Mouse (Mus musculus) ES-E14 (cell line): Measurements from ENCODE around the gene Vps13d. TPM values are rescaled to one million over a fixed set of nuclear protein-coding genes. Genes with fewer than 3 reads are reported as not detected.

Source experiments
- DNase-seq: peaks from one replicate; pipeline ENCODE4 v3.0.0-alpha.2; 2013; ENCODE audit warnings: low read depth, low spot score
- H3K27ac ChIP-seq: 2 replicates; pipeline ENCODE4 v1.5.1; 2012; ENCODE audit warnings: low read depth, mild to moderate bottlenecking, low read length, moderate library complexity, mixed read lengths; ENCODE audit not compliant: poor library complexity, insufficient read depth, severe bottlenecking
- H3K36me3 ChIP-seq: 2 replicates; pipeline ENCODE4 v1.6.1; 2012; ENCODE audit warnings: mild to moderate bottlenecking, low read length, moderate library complexity, mixed read lengths; ENCODE audit not compliant: control insufficient read depth, poor library complexity, insufficient read depth, severe bottlenecking
- H3K4me1 ChIP-seq, 2 experiments: fragments of 150-350 bp in 1 of 2; sonication (generic) in 1 of 2; 2 replicates each; pipeline ENCODE4 v1.6.1; 2012; ENCODE audit warnings: low read length in 2 of 2, mild to moderate bottlenecking in 1 of 2, mixed read lengths in 1 of 2; ENCODE audit not compliant: control insufficient read depth in 2 of 2, insufficient read depth in 2 of 2, poor library complexity in 1 of 2
- H3K4me3 ChIP-seq, 2 experiments: fragments of 150-350 bp in 1 of 2; sonication (generic) in 1 of 2; 2 replicates each; pipeline ENCODE4 v1.5.1; 2012; ENCODE audit warnings: low read length in 2 of 2, low read depth in 1 of 2, mild to moderate bottlenecking in 1 of 2, mixed read lengths in 1 of 2; ENCODE audit not compliant: insufficient read depth in 1 of 2, poor library complexity in 1 of 2, severe bottlenecking in 1 of 2
- H3K9ac ChIP-seq: 2 replicates; pipeline ENCODE4 v1.6.1; 2012; ENCODE audit warnings: low read depth, mild to moderate bottlenecking, low read length, mixed read lengths; ENCODE audit not compliant: poor library complexity, insufficient read depth, severe bottlenecking
- H3K9me3 ChIP-seq: fragments of 150-350 bp; sonication (generic); 2 replicates; pipeline ENCODE4 v1.6.1; 2012; ENCODE audit warnings: low read depth, mild to moderate bottlenecking, low read length; ENCODE audit not compliant: control insufficient read depth, insufficient read depth
- CHD2 ChIP-seq: IDR thresholded peaks from 2 replicates; pipeline ENCODE4 v1.6.1; 2014; ENCODE audit warnings: mild to moderate bottlenecking, low read depth, low read length, inconsistent platforms
- HCFC1 ChIP-seq: IDR thresholded peaks from 2 replicates; pipeline ENCODE4 v1.6.1; 2012; ENCODE audit warnings: low read length, inconsistent platforms, borderline replicate concordance; ENCODE audit not compliant: insufficient read depth
- MAFK ChIP-seq: IDR thresholded peaks from 2 replicates; pipeline ENCODE4 v1.6.1; 2014; ENCODE audit warnings: mild to moderate bottlenecking, low read depth, low read length, inconsistent platforms; ENCODE audit not compliant: insufficient read depth
- ZC3H11A ChIP-seq: IDR thresholded peaks from 2 replicates; pipeline ENCODE4 v1.6.1; 2012; ENCODE audit warnings: low read depth, mild to moderate bottlenecking, inconsistent platforms, low read length, borderline replicate concordance
- ZNF384 ChIP-seq: IDR thresholded peaks from 2 replicates; pipeline ENCODE4 v1.6.1; 2012; ENCODE audit warnings: low read depth, low read length, inconsistent platforms
- in situ Hi-C, 2 experiments: fragments of 600-800 bp; cut with MboI; formaldehyde crosslinking; loops; one replicate each; pipeline ENCODE4 v1.15.1; 2025; ENCODE audit warnings: low sequenced_read_pairs in 2 of 2, inconsistent platforms in 1 of 2; ENCODE audit not compliant: unreplicated experiment in 2 of 2
- total RNA-seq: library from RNA; depleted of rRNA; stranded (reverse); fragments of 300-350 nt; gene quantifications from 2 replicates; pipeline ENCODE4 v1.2.3, GENCODE M21; 2012

Vps13d gene
- total RNA-seq, 1 experiment = 15.3 TPM

DNA sequence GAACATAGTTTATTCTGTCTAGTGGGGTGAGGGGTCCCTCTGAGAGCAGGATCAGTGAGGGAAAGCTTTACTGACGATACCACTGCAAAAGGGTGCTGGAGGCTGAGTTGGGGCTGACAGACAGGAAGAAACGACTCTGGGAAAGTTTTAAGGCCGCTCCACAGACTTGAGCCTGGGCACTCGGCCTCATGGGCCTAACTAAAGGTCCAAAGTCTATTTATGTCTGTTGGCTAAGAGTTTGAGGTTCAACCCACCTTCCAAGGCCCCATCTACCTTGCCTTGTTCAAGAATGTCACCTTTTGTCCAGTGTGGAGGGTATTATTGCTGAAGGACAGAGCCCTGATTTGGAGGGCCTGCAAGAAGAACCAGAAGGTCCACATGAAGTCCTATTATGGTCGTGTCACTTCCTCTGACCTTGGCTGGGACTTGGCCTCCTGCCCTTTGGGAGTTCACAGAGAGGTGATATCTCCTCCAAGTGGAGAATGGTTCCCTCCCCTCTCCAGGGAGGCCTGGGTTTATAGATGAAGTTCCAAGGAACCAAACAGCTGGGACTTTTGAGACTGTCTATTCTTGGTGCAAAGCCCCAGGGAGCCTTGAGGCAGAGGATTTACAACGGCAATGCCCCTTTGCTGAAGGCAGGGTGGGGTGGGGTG, 246.9 kb downstream of the Vps13d start:
- in situ Hi-C loops = no loop called here
- Histone ChIP-seq H3K9ac (no peak overlapping the region), H3K9me3 (no peaks in the 10 kb centered on the region), H3K4me3 (no peak overlapping the region), H3K36me3 (no peaks in the 10 kb centered on the region), H3K4me1 (no peaks in the 10 kb centered on the region), H3K27ac (no peak overlapping the region)
- DNase-seq = no peak
- TF ChIP-seq MAFK = no peak

DNA sequence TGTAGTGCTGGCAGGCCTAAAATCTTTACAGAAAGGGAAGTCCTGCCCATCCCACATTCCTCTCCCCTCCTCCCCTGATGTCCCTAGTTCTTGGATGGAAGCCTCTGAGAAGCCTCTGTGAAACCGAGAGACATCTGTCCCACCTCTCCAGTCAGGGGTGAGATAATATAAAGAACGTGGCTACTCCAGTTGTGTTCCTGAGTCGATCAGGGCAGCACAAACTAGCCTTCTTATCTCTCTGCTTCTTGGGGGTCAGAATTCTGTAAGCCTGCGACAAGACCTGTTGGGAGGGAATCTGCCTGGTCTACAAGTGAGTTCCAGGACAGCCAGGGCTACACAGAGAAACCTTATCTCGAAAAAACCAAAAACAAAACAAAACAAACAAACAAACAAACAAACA, 251.5 kb downstream of the Vps13d start:
- no peaks in the 10 kb centered on the region for H3K36me3 ChIP-seq
- no peak overlapping the region for H3K9ac ChIP-seq
- in situ Hi-C loops = no loop called here
- no peak overlapping the region for H3K4me3 ChIP-seq
- H3K9me3 ChIP-seq = no peaks in the 10 kb centered on the region
- H3K4me1 ChIP-seq = no peaks in the 10 kb centered on the region
- no peak for DNase-seq
- H3K27ac ChIP-seq = no peak overlapping the region
- TF ChIP-seq MAFK = no peak
- TF ChIP-seq ZNF384 = no peak
- TF ChIP-seq HCFC1 = no peak
- TF ChIP-seq CHD2 = no peak
- no peak for TF ChIP-seq ZC3H11A

DNA sequence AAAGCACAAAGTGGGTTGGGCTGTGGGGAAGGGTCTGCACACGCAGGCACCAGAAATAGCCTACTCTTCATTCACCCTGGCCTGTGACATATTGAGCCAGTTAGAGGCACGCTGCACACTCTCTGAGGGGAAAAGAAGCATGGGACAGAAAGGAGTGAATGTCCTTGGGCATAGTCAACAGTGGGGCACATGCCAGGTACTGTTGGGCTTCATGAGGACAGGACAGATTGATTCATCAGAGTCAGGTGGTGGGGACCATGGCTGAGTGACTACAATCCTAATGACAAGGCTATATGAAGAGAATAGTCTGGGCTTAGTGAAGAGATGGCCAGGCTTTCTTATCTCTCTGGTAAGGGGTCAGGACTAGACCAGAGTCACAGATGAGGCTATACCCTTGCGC, 252.4 kb downstream of the Vps13d start:
- Histone ChIP-seq H3K4me3 (no peak overlapping the region), H3K36me3 (no peaks in the 10 kb centered on the region), H3K4me1 (no peaks in the 10 kb centered on the region), H3K9me3 (no peaks in the 10 kb centered on the region), H3K9ac (no peak overlapping the region), H3K27ac (no peak overlapping the region)
- no peak for DNase-seq
- TF ChIP-seq ZC3H11A = no peak
- no peak for TF ChIP-seq MAFK
- no peak for TF ChIP-seq CHD2
- TF ChIP-seq HCFC1 = no peak
- no peak for TF ChIP-seq ZNF384
- in situ Hi-C loops = no loop called here

DNA sequence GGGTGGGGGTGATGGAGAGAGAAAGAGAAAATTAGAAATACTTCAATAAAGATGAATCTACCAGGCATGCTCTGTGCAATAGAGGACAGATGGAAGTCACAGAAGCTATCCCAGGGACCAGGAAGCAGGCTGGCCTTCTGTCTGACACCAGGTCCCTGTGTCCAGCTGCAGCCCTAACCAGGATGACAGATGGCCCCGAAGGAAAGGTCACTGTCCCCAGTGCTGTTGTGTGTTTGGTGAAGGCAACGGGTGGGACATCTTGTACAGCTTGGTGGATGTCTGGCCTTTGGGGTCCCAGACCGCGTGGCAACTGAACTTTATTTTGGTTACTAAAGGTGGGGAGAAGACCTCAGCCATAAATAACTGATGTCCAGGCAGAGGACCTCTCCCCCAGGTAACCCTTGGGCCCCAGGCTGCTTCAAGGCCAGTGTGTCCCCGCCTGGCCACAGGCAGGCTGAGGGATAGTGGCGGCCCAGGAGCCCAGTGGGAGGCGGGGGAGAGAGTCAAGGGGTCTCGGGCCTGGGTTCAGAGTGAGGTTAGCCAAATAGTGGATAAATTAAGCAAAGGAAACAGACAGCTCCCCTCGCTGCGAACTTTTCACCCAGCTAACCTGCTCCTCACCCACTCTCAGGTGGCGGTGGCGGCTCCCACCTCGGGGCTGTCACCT, 253.9 kb downstream of the Vps13d start:
- Histone ChIP-seq H3K36me3 (no peaks in the 10 kb centered on the region), H3K9ac (no peak overlapping the region), H3K9me3 (no peaks in the 10 kb centered on the region), H3K4me3 (no peak overlapping the region), H3K27ac (no peak overlapping the region), H3K4me1 (no peaks in the 10 kb centered on the region)
- in situ Hi-C loops = no loop called here
- TF ChIP-seq ZC3H11A = no peak
- TF ChIP-seq CHD2 = no peak
- no peak for TF ChIP-seq HCFC1
- TF ChIP-seq MAFK = no peak
- no peak for TF ChIP-seq ZNF384
- no peak for DNase-seq

DNA sequence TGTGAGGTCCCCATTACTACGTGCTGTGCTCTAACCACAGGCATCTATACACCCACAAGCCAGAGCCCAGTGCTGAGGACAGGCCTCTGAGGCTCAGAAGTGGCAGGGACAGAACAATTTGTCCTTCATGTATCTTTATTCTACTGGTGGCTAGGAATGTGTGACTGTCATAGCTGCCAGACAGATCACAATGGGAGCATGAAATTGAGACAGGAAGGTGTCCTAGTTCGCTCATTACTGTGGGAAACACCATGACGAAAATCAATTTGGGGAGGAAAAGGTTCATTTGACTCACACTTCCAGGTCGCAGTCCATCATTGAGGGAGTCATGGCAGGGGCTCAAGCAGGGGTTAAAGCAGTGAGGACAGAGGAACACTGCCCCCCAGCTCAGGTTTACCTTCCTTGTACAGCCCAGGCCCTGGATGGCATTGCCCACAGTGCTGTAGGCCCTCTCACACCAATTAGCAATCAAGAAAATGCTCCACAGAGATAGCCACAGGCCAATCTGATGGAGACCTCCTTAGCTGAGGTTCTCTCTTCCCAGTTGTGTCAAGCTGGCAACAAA, 254.9 kb downstream of the Vps13d start:
- no peaks in the 10 kb centered on the region for H3K36me3 ChIP-seq
- H3K27ac ChIP-seq = no peak overlapping the region
- TF ChIP-seq ZNF384 (no peak), CHD2 (no peak), HCFC1 (no peak), ZC3H11A (no peak), MAFK (no peak)
- H3K4me1 ChIP-seq = no peaks in the 10 kb centered on the region
- H3K9me3 ChIP-seq = no peaks in the 10 kb centered on the region
- no peak for DNase-seq
- no peak overlapping the region for H3K9ac ChIP-seq
- in situ Hi-C loops = no loop called here
- H3K4me3 ChIP-seq = no peak overlapping the region
